Mouse (Mus musculus) liver, embryonic 14.5 days (tissue): Measurements from ENCODE around the gene Zswim5. TPM values are rescaled to one million over a fixed set of nuclear protein-coding genes. Genes with fewer than 3 reads are reported as not detected.
A peak's percentile ranks its signal among the peaks of the same experiment; 100 is the strongest.

Source experiments
- ATAC-seq: fragments of 200-750 bp; cut with Nextera tagmentation; 2 replicates; pipeline ENCODE4 v1.8.0; 2017; ENCODE audit warnings: moderate number of reproducible peaks, mild to moderate bottlenecking, moderate library complexity; ENCODE audit not compliant: insufficient read depth
- DNase-seq, 3 experiments: peaks; one replicate each; pipeline ENCODE4 v3.0.0-alpha.2; 2012 to 2013; ENCODE audit warnings: low read depth in 3 of 3, low spot score in 3 of 3
- H3K27ac ChIP-seq: fragments of 300-500 bp; sonication (generic); 2 replicates; pipeline ENCODE4 v1.5.1; 2014; ENCODE audit warnings: moderate library complexity, mild to moderate bottlenecking, control low read depth, inconsistent platforms
- H3K27me3 ChIP-seq: fragments of 300-500 bp; sonication (generic); 2 replicates; pipeline ENCODE4 v1.6.1; 2014; ENCODE audit warnings: mild to moderate bottlenecking, low read length, moderate library complexity; ENCODE audit not compliant: control insufficient read depth, insufficient read depth
- H3K36me3 ChIP-seq: fragments of 300-500 bp; sonication (generic); replicated peaks from 2 replicates; pipeline ENCODE4 v1.6.1; 2014; ENCODE audit warnings: low read depth; ENCODE audit not compliant: control insufficient read depth, insufficient read depth
- H3K4me1 ChIP-seq, 2 experiments: fragments of 200-500 bp in 1 of 2; fragments of 300-500 bp in 1 of 2; sonication (generic) in 1 of 2; replicated peaks; 2 replicates each; pipeline ENCODE4 v1.6.1; 2012 to 2014; ENCODE audit warnings: antibody characterized with exemption in 1 of 2, inconsistent platforms in 1 of 2, low read length in 1 of 2; ENCODE audit not compliant: control insufficient read depth in 2 of 2, insufficient read depth in 2 of 2
- H3K4me2 ChIP-seq: fragments of 300-500 bp; sonication (generic); 2 replicates; pipeline ENCODE4 v1.6.1; 2014; ENCODE audit warnings: low read depth, mild to moderate bottlenecking, control low read depth, moderate library complexity
- H3K4me3 ChIP-seq, 2 experiments: fragments of 200-500 bp in 1 of 2; fragments of 300-500 bp in 1 of 2; sonication (generic) in 1 of 2; 2 replicates each; pipeline ENCODE4 v1.5.1; 2012 to 2014; ENCODE audit warnings: low read depth in 2 of 2, low read length in 2 of 2, mild to moderate bottlenecking in 2 of 2, control low read depth in 1 of 2, inconsistent platforms in 1 of 2, moderate library complexity in 1 of 2; ENCODE audit not compliant: insufficient read depth in 1 of 2
- H3K9ac ChIP-seq: fragments of 300-500 bp; sonication (generic); replicated peaks from 2 replicates; pipeline ENCODE4 v1.6.1; 2014; ENCODE audit warnings: mild to moderate bottlenecking, control low read depth, moderate library complexity
- H3K9me3 ChIP-seq: fragments of 300-500 bp; sonication (generic); 2 replicates; pipeline ENCODE4 v1.6.1; 2016; ENCODE audit warnings: low read length, mixed read lengths; ENCODE audit not compliant: control insufficient read depth
- CTCF ChIP-seq: IDR thresholded peaks from 2 replicates; pipeline ENCODE4 v1.5.1; 2016; ENCODE audit warnings: antibody characterized with exemption, low read depth, control low read depth
- EP300 ChIP-seq: IDR thresholded peaks from 2 replicates; pipeline ENCODE4 v1.6.1; 2016; ENCODE audit warnings: antibody characterized with exemption, low read depth
- WGBS: fragments of 180-500 bp; shearing (Covaris S2); extraction: QIAGEN DNeasy Blood & Tissue Kit; methylation state at CpG from one replicate; pipeline ENCODE4 v1.1.7; 2014; ENCODE audit not compliant: insufficient replicate concordance; 5-methylcytosine and 5-hydroxymethylcytosine counted together
- polyA plus RNA-seq, 2 experiments: library from polyadenylated mRNA; depleted of rRNA in 1 of 2; stranded (reverse) in 1 of 2; unstranded in 1 of 2; fragments of >200 nt; fragmentation: Nextera tagmentation in 1 of 2; extraction: Ambion mirVana in 1 of 2; gene quantifications; 2 replicates each; pipeline versions ENCODE4 v1.2.1 to v1.2.3; 2012 to 2014

The Zswim5 gene
- polyA plus RNA-seq, 2 experiments, result 0.04 to 0.06 TPM

- DNase-seq (peak; percentile 86 to 88 (median 87)), ATAC-seq (peak; percentile 99)
- WGBS, result under 1% methylated on average over 61 of the region's 61 CpGs
- Histone ChIP-seq H3K36me3 (peaks cover 10% of the 10 kb centered on the region), H3K27ac (peak within 1 kb of the TSS; percentile 61), H3K4me2 (peak within 1 kb of the TSS; percentile 88), H3K4me3 (peak within 1 kb of the TSS; percentile 69 to 86), H3K4me1 (peaks cover 9 to 18% of the 10 kb centered on the region in 2 experiments), H3K27me3 (no peaks in the 10 kb centered on the region), H3K9me3 (no peaks in the 10 kb centered on the region), H3K9ac (peak within 1 kb of the TSS; percentile 85)
- TF ChIP-seq CTCF (peak; percentile 62), EP300 (no peak)
These were observed 142.3 kb downstream of the Zswim5 start, which contains the start of gene Eif2b3 for GRCm38 (mm10) chr4:117019206-117020134. Eif2b3 (plus strand) TSS chr4:117019402.

GRCm38 (mm10) chr4:117023469-117023868 is 146.3 kb downstream of the Zswim5 start:
- H3K9ac ChIP-seq, result 0 out of 2 replicates have a peak overlapping the region, but pooled peaks have one; percentile 21
- 60% methylated on average over 4 of the region's 4 CpGs for WGBS

GRCm38 (mm10) chr4:117031105-117031504 is 153.9 kb downstream of the Zswim5 start:
- H3K9ac ChIP-seq, result no peak overlapping the region
- DNase-seq (no peak), ATAC-seq (no peak)
- no peak for TF ChIP-seq EP300
- TF ChIP-seq CTCF, result peak; percentile 37
- no peak overlapping the region for H3K27ac ChIP-seq
- WGBS, result 84% methylated on average over 1 of the region's 1 CpGs
- no peak overlapping the region for H3K4me2 ChIP-seq
- no peak overlapping the region for H3K4me3 ChIP-seq
- H3K4me1 ChIP-seq, result no peaks in the 10 kb centered on the region
- no peaks in the 10 kb centered on the region for H3K27me3 ChIP-seq
- peaks cover 11% of the 10 kb centered on the region for H3K36me3 ChIP-seq
- no peaks in the 10 kb centered on the region for H3K9me3 ChIP-seq

More at GRCm38 (mm10) chr4:117023469-117023868, 146.3 kb downstream of the Zswim5 start:
- TF ChIP-seq EP300 (peak; percentile 61), CTCF (no peak)
- Histone ChIP-seq H3K27me3 (no peaks in the 10 kb centered on the region), H3K4me3 (no peak overlapping the region), H3K27ac (no peak overlapping the region), H3K36me3 (peaks cover 15% of the 10 kb centered on the region), H3K4me1 (peaks cover 9 to 18% of the 10 kb centered on the region in 2 experiments), H3K9me3 (no peaks in the 10 kb centered on the region), H3K4me2 (no peak overlapping the region)
- DNase-seq (peak in 1 of 3 experiments; percentile 41), ATAC-seq (no peak)

Other genes starting within 250 kb of the Zswim5 start
- 19.2 and 38.1 TPM in 2 replicates for gene Nasp, start 249.4 kb upstream of the Zswim5 start, polyA plus RNA-seq (2012; rRNA removed)
- gene Nasp, start 249.4 kb upstream of the Zswim5 start, polyA plus RNA-seq (2014; fragmentation: Nextera tagmentation; extraction: Ambion mirVana), result 61.5 and 66.6 TPM in 2 replicates
- 176 and 194 TPM in 2 replicates for gene Akr1a1, start 225.7 kb upstream of the Zswim5 start, polyA plus RNA-seq (2012; rRNA removed)
- gene Akr1a1, start 225.7 kb upstream of the Zswim5 start, polyA plus RNA-seq (2014; fragmentation: Nextera tagmentation; extraction: Ambion mirVana), result 275 and 295 TPM in 2 replicates
- gene Prdx1, start 191.8 kb upstream of the Zswim5 start, polyA plus RNA-seq (2012; rRNA removed), result 127 and 234 TPM in 2 replicates
- 862 and 916 TPM in 2 replicates for gene Prdx1, start 191.8 kb upstream of the Zswim5 start, polyA plus RNA-seq (2014; fragmentation: Nextera tagmentation; extraction: Ambion mirVana)
- gene Mmachc, start 169.0 kb upstream of the Zswim5 start, polyA plus RNA-seq (2012; rRNA removed), result 7.0 and 8.5 TPM in 2 replicates
- gene Mmachc, start 169.0 kb upstream of the Zswim5 start, polyA plus RNA-seq (2014; fragmentation: Nextera tagmentation; extraction: Ambion mirVana), result 4.1 and 5.9 TPM in 2 replicates
- 12.6 and 16.0 TPM in 2 replicates for gene Ccdc163, start 168.9 kb upstream of the Zswim5 start, polyA plus RNA-seq (2012; rRNA removed)
- gene Ccdc163, start 168.9 kb upstream of the Zswim5 start, polyA plus RNA-seq (2014; fragmentation: Nextera tagmentation; extraction: Ambion mirVana), result 9.1 and 12.7 TPM in 2 replicates
- 1.3 and 1.6 TPM in 2 replicates for gene Tesk2, start 156.4 kb upstream of the Zswim5 start, polyA plus RNA-seq (2012; rRNA removed)
- gene Tesk2, start 156.4 kb upstream of the Zswim5 start, polyA plus RNA-seq (2014; fragmentation: Nextera tagmentation; extraction: Ambion mirVana), result 3.2 and 3.4 TPM in 2 replicates
- gene Toe1, start 69.7 kb upstream of the Zswim5 start, polyA plus RNA-seq (2012; rRNA removed), result 13.7 and 14.7 TPM in 2 replicates
- 14.2 and 15.0 TPM in 2 replicates for gene Toe1, start 69.7 kb upstream of the Zswim5 start, polyA plus RNA-seq (2014; fragmentation: Nextera tagmentation; extraction: Ambion mirVana)
- 2.7 and 3.5 TPM in 2 replicates for gene Mutyh, start 69.7 kb upstream of the Zswim5 start, polyA plus RNA-seq (2012; rRNA removed)
- 1.7 and 2.1 TPM in 2 replicates for gene Mutyh, start 69.7 kb upstream of the Zswim5 start, polyA plus RNA-seq (2014; fragmentation: Nextera tagmentation; extraction: Ambion mirVana)
- gene Hpdl, start 55.7 kb upstream of the Zswim5 start, polyA plus RNA-seq (2012; rRNA removed), result 0.15 and 0.19 TPM in 2 replicates
- gene Hpdl, start 55.7 kb upstream of the Zswim5 start, polyA plus RNA-seq (2014; fragmentation: Nextera tagmentation; extraction: Ambion mirVana), result 0.13 and 0.19 TPM in 2 replicates
- 414 and 441 TPM in 2 replicates for gene Urod, start 117.0 kb downstream of the Zswim5 start, polyA plus RNA-seq (2012; rRNA removed)
- gene Urod, start 117.0 kb downstream of the Zswim5 start, polyA plus RNA-seq (2014; fragmentation: Nextera tagmentation; extraction: Ambion mirVana), result 567 and 604 TPM in 2 replicates
- 8.0 and 8.9 TPM in 2 replicates for gene Hectd3, start 117.9 kb downstream of the Zswim5 start, polyA plus RNA-seq (2012; rRNA removed)
- gene Hectd3, start 117.9 kb downstream of the Zswim5 start, polyA plus RNA-seq (2014; fragmentation: Nextera tagmentation; extraction: Ambion mirVana), result 4.9 and 5.7 TPM in 2 replicates
- 12.3 and 17.3 TPM in 2 replicates for gene Eif2b3, start 142.0 kb downstream of the Zswim5 start, polyA plus RNA-seq (2012; rRNA removed)
- 32.7 and 34.3 TPM in 2 replicates for gene Eif2b3, start 142.0 kb downstream of the Zswim5 start, polyA plus RNA-seq (2014; fragmentation: Nextera tagmentation; extraction: Ambion mirVana)
- 0.61 and 0.84 TPM in 2 replicates for gene Ptch2, start 218.7 kb downstream of the Zswim5 start, polyA plus RNA-seq (2012; rRNA removed)
- gene Ptch2, start 218.7 kb downstream of the Zswim5 start, polyA plus RNA-seq (2014; fragmentation: Nextera tagmentation; extraction: Ambion mirVana), result 0.52 and 0.55 TPM in 2 replicates
- 2.7 and 2.9 TPM in 2 replicates for gene Btbd19, start 248.3 kb downstream of the Zswim5 start, polyA plus RNA-seq (2012; rRNA removed)
- 2.3 and 2.5 TPM in 2 replicates for gene Btbd19, start 248.3 kb downstream of the Zswim5 start, polyA plus RNA-seq (2014; fragmentation: Nextera tagmentation; extraction: Ambion mirVana)
- not detected in 2 replicates for gene Tctex1d4, start 249.4 kb downstream of the Zswim5 start, polyA plus RNA-seq (2012; rRNA removed)
- not detected in 2 replicates for gene Tctex1d4, start 249.4 kb downstream of the Zswim5 start, polyA plus RNA-seq (2014; fragmentation: Nextera tagmentation; extraction: Ambion mirVana)